Mouse (Mus musculus) thymus, adult 2 months (tissue): ENCODE data around the gene Ttc27. TPM values are rescaled to one million over a fixed set of nuclear protein-coding genes. Genes with fewer than 3 reads are reported as not detected.

Experiments
- DNase-seq: peaks from one replicate; pipeline ENCODE4 v3.0.0; 2021
- H3K27ac ChIP-seq: fragments of 200-500 bp; 2 replicates; pipeline ENCODE4 v1.5.1; 2012; ENCODE audit warnings: low read length, control low read depth; ENCODE audit not compliant: control insufficient read depth, insufficient read depth
- H3K27me3 ChIP-seq: fragments of 200-500 bp; 2 replicates; pipeline ENCODE4 v1.6.1; 2012; ENCODE audit warnings: mild to moderate bottlenecking, low read length, moderate library complexity, mixed read lengths; ENCODE audit not compliant: control insufficient read depth, insufficient read depth
- H3K36me3 ChIP-seq: fragments of 200-500 bp; 2 replicates; pipeline ENCODE4 v1.6.1; 2012; ENCODE audit warnings: mild to moderate bottlenecking, low read length, moderate library complexity; ENCODE audit not compliant: control insufficient read depth, insufficient read depth
- H3K4me1 ChIP-seq: fragments of 200-500 bp; replicated peaks from 2 replicates; pipeline ENCODE4 v1.6.1; 2012; ENCODE audit warnings: low read length; ENCODE audit not compliant: control insufficient read depth, insufficient read depth
- H3K4me3 ChIP-seq: fragments of 200-500 bp; 2 replicates; pipeline ENCODE4 v1.5.1; 2012; ENCODE audit warnings: mild to moderate bottlenecking, low read length, control low read depth, moderate library complexity; ENCODE audit not compliant: control insufficient read depth, insufficient read depth
- CTCF ChIP-seq: fragments of 200-500 bp; IDR thresholded peaks from 2 replicates; pipeline ENCODE4 v1.5.1; 2012; ENCODE audit warnings: mild to moderate bottlenecking, control low read depth, low read length, moderate library complexity, borderline replicate concordance; ENCODE audit not compliant: control insufficient read depth, poor library complexity, insufficient read depth; ENCODE audit errors: extremely low read depth
- POLR2A ChIP-seq: fragments of 200-500 bp; IDR thresholded peaks from 2 replicates; pipeline ENCODE4 v1.6.1; 2012; ENCODE audit warnings: mild to moderate bottlenecking, low read length, control low read depth, moderate library complexity; ENCODE audit not compliant: control insufficient read depth, poor library complexity, insufficient read depth; ENCODE audit errors: extremely low read depth
- WGBS: fragments of 180-500 bp; shearing (Covaris S2); methylation state at CpG from one replicate; pipeline ENCODE4 v1.1.7; 2018; 5-methylcytosine and 5-hydroxymethylcytosine counted together
- polyA plus RNA-seq: library from polyadenylated mRNA; depleted of rRNA; stranded (reverse); fragments of >200 nt; gene quantifications from 2 replicates; pipeline ENCODE4 v1.2.3, GENCODE M21; 2012

Gene Ttc27
- polyA plus RNA-seq, 1 experiment, result 6.1 TPM

DNA sequence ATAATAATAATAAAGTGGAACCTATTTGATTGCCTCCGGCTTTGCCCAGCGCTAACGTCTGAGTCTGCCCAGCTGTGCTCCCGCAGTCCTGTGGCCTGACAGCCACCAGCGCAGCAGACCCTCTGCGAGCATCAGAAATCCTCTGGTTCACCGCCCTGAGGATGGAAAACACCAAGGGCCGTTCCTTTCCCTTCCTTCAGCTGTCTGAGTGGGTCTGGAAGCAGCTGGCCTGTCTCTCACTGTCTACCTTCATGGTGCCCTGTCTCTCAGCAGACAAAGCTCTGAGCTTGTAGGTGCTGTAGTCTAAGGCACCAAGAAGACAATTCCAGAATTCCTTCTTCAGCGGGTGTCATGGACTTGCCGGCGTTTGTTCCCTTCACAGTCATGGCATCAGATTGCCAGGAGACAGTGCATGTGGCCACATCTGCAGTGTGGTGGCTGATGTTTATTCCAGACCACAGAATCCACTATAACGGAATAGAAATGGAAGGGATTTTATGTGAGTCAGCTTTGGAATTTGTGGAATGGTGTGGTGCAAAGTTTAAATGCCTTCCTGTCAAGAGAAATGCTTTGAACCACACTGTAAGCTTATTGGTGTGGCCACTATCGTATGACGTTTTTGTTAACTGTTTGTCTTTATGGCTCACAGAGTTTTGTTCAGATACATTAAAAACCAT, 78.6 kb downstream of the Ttc27 start:
- no peak overlapping the region for H3K27ac ChIP-seq

DNA sequence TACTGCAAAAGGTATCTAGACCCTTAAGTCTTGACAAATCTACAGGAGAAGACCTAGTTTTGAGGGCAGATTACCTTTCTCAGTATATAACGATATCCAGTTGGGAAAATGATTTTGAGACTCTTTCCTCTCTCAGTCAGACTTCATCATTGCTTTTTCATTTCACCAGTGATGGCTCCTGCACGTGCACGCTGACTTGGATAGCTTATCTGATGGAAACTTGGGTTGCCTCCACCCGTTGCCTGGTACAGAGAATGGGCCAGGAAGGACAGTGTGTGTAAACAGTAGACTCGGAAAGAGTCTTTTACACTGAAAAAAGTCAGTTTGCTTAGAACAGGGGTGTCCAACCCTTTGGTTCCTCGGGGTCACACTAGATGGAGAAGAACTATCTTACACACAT, 82.3 kb downstream of the Ttc27 start:
- Histone ChIP-seq H3K4me3 (no peak overlapping the region), H3K27me3 (no peaks in the 10 kb centered on the region), H3K4me1 (no peaks in the 10 kb centered on the region), H3K27ac (no peak overlapping the region), H3K36me3 (0 out of 2 replicates have a peak, but pooled peaks cover 4% of the 10 kb centered on the region)
- 95% methylated on average over 6 of the region's 6 CpGs for WGBS
- no peak for DNase-seq
- TF ChIP-seq POLR2A (no peak), CTCF (no peak)

More for the DNA sequence above, 78.6 kb downstream of the Ttc27 start:
- WGBS, result 98% methylated on average over 14 of the region's 14 CpGs
- no peak for DNase-seq
- TF ChIP-seq POLR2A, result no peak
- no peak for TF ChIP-seq CTCF
- Histone ChIP-seq H3K4me3 (no peak overlapping the region), H3K36me3 (0 out of 2 replicates have a peak, but pooled peaks cover 4% of the 10 kb centered on the region), H3K27me3 (no peaks in the 10 kb centered on the region), H3K4me1 (no peaks in the 10 kb centered on the region)

DNA sequence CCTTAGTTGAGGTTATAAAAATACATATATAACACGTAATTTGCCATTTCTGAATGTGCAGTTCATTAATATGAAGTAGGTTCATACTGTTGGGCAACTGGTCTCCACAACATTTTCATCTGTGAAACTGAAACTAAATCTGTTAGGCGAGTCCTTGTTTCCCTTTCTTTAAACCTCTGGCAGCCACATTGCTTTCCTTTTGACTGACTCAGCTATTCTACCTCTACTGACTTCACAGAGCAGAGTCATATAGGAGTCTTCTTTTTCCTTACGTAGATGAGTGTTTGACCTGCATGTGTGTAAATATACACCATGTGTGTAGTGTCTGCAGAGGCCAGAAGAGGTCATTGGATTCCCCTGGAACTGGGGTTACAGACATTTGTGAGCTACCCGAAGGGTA, 85.2 kb downstream of the Ttc27 start:
- 0 out of 2 replicates have a peak, but pooled peaks cover 4% of the 10 kb centered on the region for H3K36me3 ChIP-seq
- H3K4me3 ChIP-seq, result no peak overlapping the region
- DNase-seq, result no peak
- H3K27ac ChIP-seq, result no peak overlapping the region
- no peak for TF ChIP-seq POLR2A
- TF ChIP-seq CTCF, result no peak
- 59% methylated on average over 4 of the region's 4 CpGs for WGBS
- no peaks in the 10 kb centered on the region for H3K4me1 ChIP-seq
- H3K27me3 ChIP-seq, result no peaks in the 10 kb centered on the region

DNA sequence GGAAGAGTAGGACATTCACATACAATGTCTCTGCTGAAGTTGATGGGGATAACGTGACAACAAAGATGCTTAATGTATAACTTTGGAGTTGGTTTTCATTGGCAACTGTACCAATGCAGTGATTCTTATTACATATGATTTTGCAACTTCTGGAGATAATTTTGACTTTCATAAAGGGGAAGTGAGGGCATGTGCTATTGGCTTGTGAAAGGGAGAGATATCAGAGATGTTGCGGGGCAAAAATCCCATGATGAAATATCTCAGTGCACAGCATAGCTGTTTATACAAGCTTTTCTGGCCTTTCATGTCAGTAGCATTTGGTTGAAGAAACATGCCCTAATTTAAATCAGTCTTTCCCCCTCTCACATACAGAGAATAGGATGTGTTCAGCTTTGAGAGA, 86.3 kb downstream of the Ttc27 start:
- H3K27ac ChIP-seq, result no peak overlapping the region
- H3K27me3 ChIP-seq, result no peaks in the 10 kb centered on the region
- no peaks in the 10 kb centered on the region for H3K4me1 ChIP-seq
- TF ChIP-seq CTCF (no peak), POLR2A (no peak)
- 0 out of 2 replicates have a peak, but pooled peaks cover 4% of the 10 kb centered on the region for H3K36me3 ChIP-seq
- 93% methylated on average over 2 of the region's 2 CpGs for WGBS
- H3K4me3 ChIP-seq, result no peak overlapping the region
- no peak for DNase-seq

DNA sequence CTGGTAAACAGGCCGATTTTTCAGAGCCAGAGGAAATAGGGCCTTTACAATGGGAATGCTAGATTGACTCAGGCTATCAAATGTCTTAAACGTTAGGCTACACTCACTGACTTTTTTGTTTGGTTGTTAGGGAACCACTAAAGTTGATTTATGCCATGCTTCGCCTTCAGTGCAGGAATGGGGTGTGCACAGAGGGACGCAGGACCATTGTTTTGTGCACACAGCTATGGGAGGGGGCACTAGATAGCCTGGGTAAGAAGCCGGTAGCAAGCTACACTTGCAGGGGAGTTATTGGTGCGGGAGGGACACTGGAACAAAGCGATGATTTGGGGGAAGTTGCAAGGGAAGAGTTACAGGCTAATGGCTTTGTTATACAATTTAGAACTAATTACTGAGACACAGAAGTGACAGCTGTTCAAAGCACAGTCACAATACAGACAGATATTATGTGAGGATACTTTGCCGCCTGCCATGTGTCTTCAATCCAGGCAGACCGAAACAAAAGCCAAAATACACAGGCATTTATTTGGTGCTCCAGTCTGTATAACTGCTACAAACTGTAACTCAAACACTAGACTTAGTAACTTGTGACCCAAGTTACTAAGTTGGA, 86.9 kb downstream of the Ttc27 start:
- DNase-seq, result no peak
- no peak for TF ChIP-seq CTCF
- no peak for TF ChIP-seq POLR2A
- Histone ChIP-seq H3K4me1 (no peaks in the 10 kb centered on the region), H3K27ac (no peak overlapping the region), H3K4me3 (no peak overlapping the region), H3K27me3 (no peaks in the 10 kb centered on the region), H3K36me3 (0 out of 2 replicates have a peak, but pooled peaks cover 4% of the 10 kb centered on the region)
- 93% methylated on average over 9 of the region's 9 CpGs for WGBS

DNA sequence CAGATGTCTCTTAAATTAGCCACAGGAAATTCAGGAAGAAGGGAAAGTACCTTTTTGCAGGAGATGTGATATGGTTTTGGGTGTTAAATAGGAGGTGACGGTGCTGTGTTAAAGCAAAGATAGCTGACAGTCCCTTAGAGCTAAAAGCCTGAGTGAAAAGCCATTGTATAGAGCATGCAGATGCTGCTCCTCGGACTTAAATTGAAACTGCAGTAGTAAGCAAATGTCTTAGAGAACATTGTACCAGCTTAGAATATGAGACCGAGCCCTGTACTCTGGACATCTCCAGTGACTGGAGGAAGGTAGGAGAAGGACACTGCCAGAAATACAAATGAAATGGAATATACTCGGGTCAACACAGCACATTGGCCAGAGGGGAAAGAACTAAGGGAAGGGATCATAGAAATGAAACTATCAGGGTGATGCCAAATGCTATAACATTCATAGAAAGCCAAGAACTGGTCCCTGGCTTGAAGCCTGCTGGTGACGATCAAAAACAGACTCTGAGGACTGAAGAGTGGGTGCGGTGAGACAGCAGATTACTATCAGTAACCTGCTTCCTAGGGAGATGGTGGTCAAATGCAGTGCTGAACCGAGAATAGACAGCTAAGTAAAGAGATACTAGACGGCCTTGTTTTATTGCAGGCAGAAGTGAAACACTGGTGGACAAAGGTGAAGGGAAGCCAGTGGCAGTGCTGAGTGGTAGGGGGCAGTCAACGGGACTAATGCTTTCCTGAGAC, 90.1 kb downstream of the Ttc27 start:
- Histone ChIP-seq H3K4me1 (no peaks in the 10 kb centered on the region), H3K4me3 (no peak overlapping the region), H3K36me3 (no peaks in the 10 kb centered on the region), H3K27me3 (no peaks in the 10 kb centered on the region), H3K27ac (no peak overlapping the region)
- TF ChIP-seq POLR2A, result no peak
- TF ChIP-seq CTCF, result no peak
- 57% methylated on average over 9 of the region's 9 CpGs for WGBS
- DNase-seq, result no peak

DNA sequence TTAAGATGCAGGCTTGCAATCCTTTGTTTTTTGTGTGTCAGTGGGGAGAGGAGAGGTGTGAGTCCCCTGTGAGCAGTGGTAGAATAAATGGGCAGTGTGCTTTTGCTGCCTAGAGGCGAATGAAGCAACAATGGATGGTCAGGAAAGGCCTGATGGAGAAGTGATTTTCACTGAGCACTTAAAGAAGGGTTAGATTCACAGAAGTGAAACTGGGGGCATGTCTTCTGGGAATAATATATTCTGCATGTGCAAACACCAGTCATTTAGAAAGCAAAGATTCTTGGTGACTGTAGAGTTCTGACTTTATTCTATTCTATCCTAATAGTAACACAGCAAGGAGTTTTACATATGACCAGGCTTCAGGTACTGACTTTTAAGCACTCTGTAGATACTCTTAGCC, 90.8 kb downstream of the Ttc27 start:
- 93% methylated on average over 1 of the region's 1 CpGs for WGBS
- H3K36me3 ChIP-seq, result no peaks in the 10 kb centered on the region
- no peak overlapping the region for H3K4me3 ChIP-seq
- H3K4me1 ChIP-seq, result no peaks in the 10 kb centered on the region
- no peak for DNase-seq
- TF ChIP-seq CTCF (no peak), POLR2A (no peak)
- no peak overlapping the region for H3K27ac ChIP-seq
- no peaks in the 10 kb centered on the region for H3K27me3 ChIP-seq
